Mouse (Mus musculus) heart, embryonic 16.5 days (tissue): ENCODE measurements around the gene Rtp4. TPM values are rescaled to one million over a fixed set of nuclear protein-coding genes. Genes with fewer than 3 reads are reported as not detected.

Source experiments
- ATAC-seq: fragments of 200-750 bp; cut with Nextera tagmentation; replicated peaks from 2 replicates; pipeline ENCODE4 v1.8.0; 2017; ENCODE audit warnings: moderate number of reproducible peaks; ENCODE audit not compliant: insufficient read depth, low FRiP score; ENCODE audit errors: extremely low read depth
- H3K27ac ChIP-seq: fragments of 300-500 bp; sonication (generic); 2 replicates; pipeline ENCODE4 v1.5.1; 2014; ENCODE audit warnings: mild to moderate bottlenecking, low read length, control low read depth, moderate library complexity
- H3K27me3 ChIP-seq: fragments of 300-500 bp; sonication (generic); 2 replicates; pipeline ENCODE4 v1.6.1; 2014; ENCODE audit warnings: low read length, mixed read lengths; ENCODE audit not compliant: control insufficient read depth, insufficient read depth
- H3K36me3 ChIP-seq: fragments of 300-500 bp; sonication (generic); 2 replicates; pipeline ENCODE4 v1.6.1; 2014; ENCODE audit not compliant: control insufficient read depth, insufficient read depth
- H3K4me1 ChIP-seq: fragments of 300-500 bp; sonication (generic); 2 replicates; pipeline ENCODE4 v1.6.1; 2014; ENCODE audit warnings: low read length, mixed read lengths; ENCODE audit not compliant: control insufficient read depth, insufficient read depth
- H3K4me2 ChIP-seq: fragments of 300-500 bp; sonication (generic); 2 replicates; pipeline ENCODE4 v1.6.1; 2014; ENCODE audit warnings: low read depth, mild to moderate bottlenecking, control low read depth, low read length
- H3K4me3 ChIP-seq: fragments of 300-500 bp; sonication (generic); 2 replicates; pipeline ENCODE4 v1.5.1; 2014; ENCODE audit warnings: mild to moderate bottlenecking, control low read depth, low read length
- H3K9ac ChIP-seq: fragments of 300-500 bp; sonication (generic); 2 replicates; pipeline ENCODE4 v1.6.1; 2014; ENCODE audit warnings: low read length, control low read depth
- H3K9me3 ChIP-seq: fragments of 300-500 bp; sonication (generic); replicated peaks from 2 replicates; pipeline ENCODE4 v1.6.1; 2016; ENCODE audit warnings: low read length; ENCODE audit not compliant: control insufficient read depth
- WGBS: fragments of 180-500 bp; shearing (Covaris S2); extraction: QIAGEN DNeasy Blood & Tissue Kit; methylation state at CpG from one replicate; pipeline ENCODE4 v1.1.7; 2014; 5-methylcytosine and 5-hydroxymethylcytosine counted together
- polyA plus RNA-seq: library from polyadenylated mRNA; unstranded; fragments of >200 nt; fragmentation: Nextera tagmentation; extraction: Ambion mirVana; gene quantifications from 2 replicates; pipeline ENCODE4 v1.2.1, GENCODE M21; 2015

Rtp4 gene
- polyA plus RNA-seq, 1 experiment from 2014 or later = 11.4 TPM

- 74% methylated on average over 4 of the region's 4 CpGs for WGBS
- no peak overlapping the region for H3K4me2 ChIP-seq
- peaks cover 6% of the 10 kb centered on the region; the same call in 1 of the 2 replicates for H3K36me3 ChIP-seq
- peaks cover 3% of the 10 kb centered on the region; the same call in 1 of the 2 replicates for H3K27me3 ChIP-seq
- H3K9ac ChIP-seq = no peak overlapping the region
- peaks cover 11% of the 10 kb centered on the region for H3K4me1 ChIP-seq
- H3K9me3 ChIP-seq = no peaks in the 10 kb centered on the region
- no peak overlapping the region for H3K27ac ChIP-seq
- ATAC-seq = no peak
- no peak overlapping the region for H3K4me3 ChIP-seq
These were observed 27.3 kb upstream of the Rtp4 start for GRCm38 (mm10) chr16:23492783-23493182.

DNA sequence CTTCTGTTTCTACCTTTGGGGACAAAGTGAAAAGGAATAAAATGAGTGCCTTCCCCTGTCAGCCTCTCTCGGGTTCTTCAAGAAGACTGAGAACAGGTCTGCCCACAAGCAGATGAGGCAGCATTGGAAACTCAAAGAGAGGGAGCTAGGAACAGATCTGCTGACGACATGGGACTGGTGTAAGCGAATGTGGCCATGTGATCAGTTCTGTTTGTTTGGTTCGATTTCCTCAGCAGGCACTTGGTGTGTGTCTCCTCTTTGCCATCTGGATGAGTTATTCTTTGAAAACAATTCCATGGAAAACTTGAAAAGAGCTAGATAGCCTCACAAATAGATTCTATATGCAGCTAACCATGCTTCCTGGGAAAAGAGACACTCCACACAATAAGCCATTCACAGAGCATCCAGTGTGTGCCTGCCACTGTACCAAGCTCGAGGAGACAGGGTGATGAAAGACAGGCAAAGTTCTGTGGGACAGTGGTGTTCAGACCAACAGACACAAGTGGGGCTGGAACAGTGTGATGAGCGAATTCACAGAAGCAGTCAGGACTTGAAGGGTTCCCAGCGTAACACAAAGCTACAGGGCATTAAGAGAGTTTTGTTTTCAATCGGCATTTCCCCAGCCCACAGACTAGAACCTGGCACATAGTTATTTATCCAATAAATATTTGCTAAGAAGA is 23.7 kb upstream of the Rtp4 start:
- no peak for ATAC-seq
- H3K27ac ChIP-seq = no peak overlapping the region
- H3K4me3 ChIP-seq = no peak overlapping the region

GRCm38 (mm10) chr16:23497440-23497839 is 22.7 kb upstream of the Rtp4 start:
- no peak overlapping the region for H3K4me2 ChIP-seq
- H3K9ac ChIP-seq = no peak overlapping the region
- 16% methylated on average over 3 of the region's 3 CpGs for WGBS
- H3K4me3 ChIP-seq = no peak overlapping the region
- peaks cover 50% of the 10 kb centered on the region for H3K4me1 ChIP-seq
- ATAC-seq = no peak
- H3K27ac ChIP-seq = peak overlapping the region; percentile 91
- H3K9me3 ChIP-seq = no peaks in the 10 kb centered on the region
- peaks cover 3% of the 10 kb centered on the region; the same call in 1 of the 2 replicates for H3K27me3 ChIP-seq
- H3K36me3 ChIP-seq = peaks cover 4% of the 10 kb centered on the region; the same call in 1 of the 2 replicates

More for the DNA sequence above, 23.7 kb upstream of the Rtp4 start:
- Histone ChIP-seq H3K4me1 (peaks cover 41% of the 10 kb centered on the region), H3K9me3 (no peaks in the 10 kb centered on the region), H3K4me2 (no peak overlapping the region), H3K36me3 (peaks cover 6% of the 10 kb centered on the region; the same call in 1 of the 2 replicates), H3K27me3 (peaks cover 3% of the 10 kb centered on the region; the same call in 1 of the 2 replicates), H3K9ac (no peak overlapping the region)
- 65% methylated on average over 8 of the region's 8 CpGs for WGBS

DNA sequence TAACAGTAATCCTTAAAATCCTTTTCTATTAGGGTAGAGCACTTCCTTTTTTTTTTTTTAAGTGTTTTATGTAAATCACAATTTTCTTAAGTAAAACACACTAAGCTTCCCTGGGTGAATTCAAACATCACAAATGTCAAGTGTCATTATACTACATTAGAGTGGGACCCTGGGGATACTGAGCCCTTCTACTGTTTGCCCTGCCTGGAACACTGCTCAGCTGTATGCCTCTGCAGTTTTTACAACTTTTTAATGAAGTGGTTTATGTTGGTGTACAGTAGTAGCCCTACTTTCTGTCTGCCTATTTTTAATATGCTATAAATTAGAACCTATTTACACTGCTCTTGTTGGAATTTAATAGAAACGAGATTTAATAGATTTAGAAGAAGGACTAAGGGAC is 22.2 kb upstream of the Rtp4 start:
- Histone ChIP-seq H3K9ac (no peak overlapping the region), H3K27me3 (peaks cover 3% of the 10 kb centered on the region; the same call in 1 of the 2 replicates), H3K4me2 (peak overlapping the region; percentile 56; the same call in 1 of the 2 replicates), H3K27ac (peak overlapping the region; percentile 91), H3K36me3 (peaks cover 4% of the 10 kb centered on the region; the same call in 1 of the 2 replicates), H3K9me3 (no peaks in the 10 kb centered on the region), H3K4me1 (peaks cover 51% of the 10 kb centered on the region), H3K4me3 (no peak overlapping the region)
- no peak for ATAC-seq
- 39% methylated on average over 1 of the region's 1 CpGs for WGBS

GRCm38 (mm10) chr16:23498691-23499131 is 21.4 kb upstream of the Rtp4 start:
- peak; percentile 82 for ATAC-seq

GRCm38 (mm10) chr16:23500558-23500957 is 19.5 kb upstream of the Rtp4 start:
- H3K36me3 ChIP-seq = no peaks in the 10 kb centered on the region
- no peak overlapping the region for H3K4me2 ChIP-seq
- H3K9ac ChIP-seq = no peak overlapping the region
- H3K4me1 ChIP-seq = peaks cover 61% of the 10 kb centered on the region
- ATAC-seq = no peak
- H3K27me3 ChIP-seq = no peaks in the 10 kb centered on the region
- H3K27ac ChIP-seq = peak overlapping the region; percentile 64
- no peaks in the 10 kb centered on the region for H3K9me3 ChIP-seq
- no peak overlapping the region for H3K4me3 ChIP-seq
- WGBS = 18% methylated on average over 5 of the region's 5 CpGs

More at GRCm38 (mm10) chr16:23498691-23499131, 21.4 kb upstream of the Rtp4 start:
- Histone ChIP-seq H3K9me3 (no peaks in the 10 kb centered on the region), H3K27me3 (peaks cover 3% of the 10 kb centered on the region; the same call in 1 of the 2 replicates), H3K36me3 (peaks cover 4% of the 10 kb centered on the region; the same call in 1 of the 2 replicates), H3K4me2 (peak overlapping the region; percentile 56), H3K4me3 (peak overlapping the region; percentile 26), H3K9ac (0 out of 2 replicates have a peak overlapping the region, but pooled peaks have one; percentile 19), H3K4me1 (peaks cover 54% of the 10 kb centered on the region), H3K27ac (peak overlapping the region; percentile 91)
- WGBS = 14% methylated on average over 7 of the region's 7 CpGs

GRCm38 (mm10) chr16:23501288-23501687 is 18.8 kb upstream of the Rtp4 start:
- WGBS = 61% methylated on average over 2 of the region's 2 CpGs
- Histone ChIP-seq H3K27me3 (no peaks in the 10 kb centered on the region), H3K9ac (no peak overlapping the region), H3K27ac (peak overlapping the region; percentile 64), H3K4me3 (no peak overlapping the region), H3K9me3 (no peaks in the 10 kb centered on the region), H3K4me2 (no peak overlapping the region), H3K4me1 (peaks cover 61% of the 10 kb centered on the region), H3K36me3 (no peaks in the 10 kb centered on the region)
- no peak for ATAC-seq

- 61% methylated on average over 3 of the region's 3 CpGs for WGBS
- Histone ChIP-seq H3K4me2 (no peak overlapping the region), H3K4me1 (peaks cover 52% of the 10 kb centered on the region), H3K9me3 (no peaks in the 10 kb centered on the region), H3K27me3 (no peaks in the 10 kb centered on the region), H3K27ac (no peak overlapping the region), H3K36me3 (no peaks in the 10 kb centered on the region), H3K9ac (no peak overlapping the region), H3K4me3 (no peak overlapping the region)
- no peak for ATAC-seq
These were observed 17.6 kb upstream of the Rtp4 start for GRCm38 (mm10) chr16:23502478-23502877.

DNA sequence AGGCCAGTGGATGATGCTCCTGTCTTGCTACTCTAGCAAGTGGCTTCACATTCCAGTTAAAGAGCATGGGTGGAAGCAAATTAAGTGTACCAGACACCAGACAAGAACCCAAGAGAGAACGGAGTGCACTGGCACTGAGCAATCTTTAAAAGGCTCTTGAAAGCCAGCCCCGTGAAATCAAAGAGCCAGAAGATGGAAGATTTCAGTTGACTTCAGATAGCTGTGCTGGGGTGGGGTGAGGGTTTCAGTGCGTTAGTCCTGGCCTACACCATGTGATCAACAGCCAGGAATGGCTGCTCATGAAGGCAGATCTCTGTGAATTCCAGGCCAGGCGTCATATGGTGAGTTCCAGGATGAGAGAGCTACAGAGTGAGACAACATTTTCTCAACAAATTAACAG is 16.7 kb upstream of the Rtp4 start:
- no peak overlapping the region; the same call in 1 of the 2 replicates for H3K27ac ChIP-seq
- ATAC-seq = no peak

More for the DNA sequence above, 16.7 kb upstream of the Rtp4 start:
- H3K4me2 ChIP-seq = no peak overlapping the region
- H3K4me3 ChIP-seq = no peak overlapping the region
- H3K36me3 ChIP-seq = no peaks in the 10 kb centered on the region
- no peaks in the 10 kb centered on the region for H3K9me3 ChIP-seq
- H3K9ac ChIP-seq = no peak overlapping the region
- H3K27me3 ChIP-seq = no peaks in the 10 kb centered on the region
- 47% methylated on average over 4 of the region's 4 CpGs for WGBS
- peaks cover 44% of the 10 kb centered on the region for H3K4me1 ChIP-seq
